Mouse (Mus musculus): Measurements from ENCODE around the gene Tasp1. TPM values are rescaled to one million over a fixed set of nuclear protein-coding genes. Genes with fewer than 3 reads are reported as not detected.
"Not testable (repeated sequence)": the region's sequence is repeated elsewhere in the genome, so short reads cannot be mapped to it uniquely, and the experiment has no call there.

Tasp1 gene
- polyA plus RNA-seq, 1 experiment from 2014 or later: 13.9 TPM

DNA sequence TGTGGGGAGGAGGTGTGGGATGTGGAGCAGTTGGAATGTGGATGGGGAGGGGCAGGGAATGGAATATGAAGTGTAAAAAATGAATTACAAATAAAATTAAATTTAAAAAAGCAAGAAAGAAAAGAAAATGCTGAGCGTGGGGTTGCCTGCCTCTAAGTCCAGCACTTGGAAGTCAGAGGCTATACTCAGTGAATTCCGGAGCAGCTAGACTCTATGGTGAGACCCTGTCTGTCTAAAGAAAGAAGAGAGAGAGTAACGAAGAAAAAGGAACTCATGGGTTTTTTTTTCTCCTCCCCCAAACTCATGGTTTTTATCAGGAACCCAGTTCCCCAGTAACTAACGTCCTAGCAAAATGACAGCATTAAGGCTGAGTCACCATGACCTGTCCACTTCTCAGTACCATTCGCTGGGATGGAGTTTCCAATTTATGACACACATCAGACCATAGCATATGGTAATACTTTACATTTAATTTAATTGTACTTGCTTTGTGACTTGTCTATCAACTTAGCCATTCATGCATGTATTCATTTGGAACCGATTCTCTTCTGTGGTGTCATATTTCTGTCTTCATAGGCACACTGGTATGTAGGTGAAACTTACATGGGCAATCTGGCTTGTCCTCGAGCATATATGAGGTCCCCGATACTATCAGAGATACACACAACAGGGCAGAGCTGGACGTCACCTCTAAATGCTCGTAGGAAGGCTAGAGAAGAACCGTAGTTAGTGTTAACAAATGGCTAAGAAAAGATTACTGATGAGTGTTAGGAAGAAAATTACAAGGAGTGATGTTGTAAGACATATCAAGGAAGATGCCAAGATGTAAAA is 14.4 kb upstream of the Tasp1 start:
- Histone ChIP-seq H3K9ac (no peak overlapping the region), H3K9me3 (replicated peaks) (no peaks in the 10 kb centered on the region), H3K4me3 (no peak overlapping the region), H3K4me2 (no peak overlapping the region), H3K4me1 (replicated peaks) (no peaks in the 10 kb centered on the region), H3K27me3 (no peaks in the 10 kb centered on the region), H3K36me3 (no peaks in the 10 kb centered on the region), H3K27ac (no peak overlapping the region)
- 75% methylated on average over 11 of the region's 11 CpGs for WGBS
- ATAC-seq (replicated peaks; ENCODE audit: insufficient number of reproducible peaks, insufficient read depth, low FRiP score, low read depth): no peak

DNA sequence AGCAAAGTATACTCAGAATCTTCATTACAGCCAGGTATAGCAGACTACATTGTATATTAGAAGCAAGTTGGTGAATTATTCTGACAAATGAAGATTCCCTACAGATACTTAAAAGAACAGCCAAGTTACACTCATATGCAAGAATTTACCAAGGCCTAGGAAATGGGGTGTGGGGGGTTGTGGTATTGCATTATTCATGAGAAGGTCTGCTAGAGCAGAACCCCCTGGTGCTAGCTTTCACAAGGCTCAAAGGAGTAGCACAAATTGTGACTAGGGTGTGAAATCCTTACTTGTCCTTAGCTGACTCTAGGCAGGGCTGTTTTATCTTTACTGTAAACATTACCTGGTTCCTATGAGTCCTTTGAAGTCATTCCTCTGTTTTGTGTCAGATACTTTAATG is 12.7 kb upstream of the Tasp1 start:
- not testable (repeated sequence) for H3K4me3 ChIP-seq; H3K4me1 ChIP-seq (replicated peaks); H3K9ac ChIP-seq

DNA sequence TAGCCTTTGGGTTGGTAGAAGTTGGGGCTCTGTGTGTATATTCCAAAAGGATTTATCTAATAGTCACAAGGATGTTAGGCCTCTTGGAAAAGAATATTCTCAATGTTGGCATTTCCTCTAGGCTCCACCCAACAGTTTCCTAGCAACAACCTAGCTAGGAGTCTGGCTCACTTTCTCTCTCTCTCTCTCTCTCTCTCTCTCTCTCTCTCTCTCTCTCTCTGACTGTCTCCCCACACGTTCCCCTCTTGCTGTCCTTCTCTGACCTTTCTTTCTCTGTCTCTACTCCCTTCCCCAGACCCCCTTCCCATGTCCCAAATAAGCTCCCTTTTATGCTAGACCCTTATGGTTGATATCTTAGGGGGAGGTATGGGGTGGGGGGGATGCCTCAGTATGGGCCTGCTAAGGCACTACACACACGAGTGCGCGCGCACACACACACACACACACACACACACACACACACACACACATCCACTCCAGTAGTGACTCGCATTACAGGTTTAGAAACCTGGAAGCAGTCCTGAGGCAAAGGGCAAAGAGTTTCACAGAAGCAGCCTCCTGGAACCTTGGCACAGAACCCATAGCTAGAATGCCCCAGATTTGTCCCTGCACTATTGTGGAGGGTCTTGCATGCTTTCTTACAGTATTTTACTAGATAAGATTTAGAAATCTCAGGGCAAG is 12.1 kb upstream of the Tasp1 start:
- H3K4me3 ChIP-seq: no peak overlapping the region
- 52% methylated on average over 6 of the region's 6 CpGs for WGBS
- no peaks in the 10 kb centered on the region for H3K36me3 ChIP-seq
- H3K27me3 ChIP-seq: no peaks in the 10 kb centered on the region
- no peaks in the 10 kb centered on the region for H3K4me1 ChIP-seq (replicated peaks)
- H3K4me2 ChIP-seq: no peak overlapping the region
- ATAC-seq (replicated peaks; ENCODE audit: insufficient number of reproducible peaks, insufficient read depth, low FRiP score, low read depth): no peak
- no peak overlapping the region for H3K27ac ChIP-seq
- H3K9me3 ChIP-seq (replicated peaks): no peaks in the 10 kb centered on the region
- H3K9ac ChIP-seq: no peak overlapping the region

More for the DNA sequence above, 12.7 kb upstream of the Tasp1 start:
- not testable (repeated sequence) for H3K9me3 ChIP-seq (replicated peaks); H3K36me3 ChIP-seq; H3K4me2 ChIP-seq; H3K27ac ChIP-seq; H3K27me3 ChIP-seq; ATAC-seq (replicated peaks; ENCODE audit: insufficient number of reproducible peaks, insufficient read depth, low FRiP score, low read depth)

DNA sequence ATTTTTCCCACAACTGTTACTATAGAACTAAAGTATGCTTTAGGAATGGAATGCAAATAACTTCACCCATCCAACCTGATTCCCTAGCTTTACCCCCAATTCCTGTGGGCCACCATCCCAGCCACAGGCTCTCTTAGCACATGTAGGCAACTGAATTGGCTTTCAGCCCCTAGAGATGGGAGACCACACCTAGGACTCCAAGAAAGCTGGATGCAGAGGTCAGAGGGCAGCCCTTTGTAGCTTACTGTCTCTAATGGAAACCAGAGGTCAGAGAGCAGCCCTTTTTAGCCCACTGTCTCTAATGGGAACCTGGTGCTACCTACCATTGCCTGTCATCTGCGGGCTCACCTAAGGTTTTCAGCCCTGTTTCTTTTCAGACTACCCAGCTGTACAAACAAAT is 10.9 kb upstream of the Tasp1 start:
- WGBS: 38% methylated on average over 1 of the region's 1 CpGs
- no peak for ATAC-seq (replicated peaks; ENCODE audit: insufficient number of reproducible peaks, insufficient read depth, low FRiP score, low read depth)
- no peak overlapping the region for H3K4me2 ChIP-seq

DNA sequence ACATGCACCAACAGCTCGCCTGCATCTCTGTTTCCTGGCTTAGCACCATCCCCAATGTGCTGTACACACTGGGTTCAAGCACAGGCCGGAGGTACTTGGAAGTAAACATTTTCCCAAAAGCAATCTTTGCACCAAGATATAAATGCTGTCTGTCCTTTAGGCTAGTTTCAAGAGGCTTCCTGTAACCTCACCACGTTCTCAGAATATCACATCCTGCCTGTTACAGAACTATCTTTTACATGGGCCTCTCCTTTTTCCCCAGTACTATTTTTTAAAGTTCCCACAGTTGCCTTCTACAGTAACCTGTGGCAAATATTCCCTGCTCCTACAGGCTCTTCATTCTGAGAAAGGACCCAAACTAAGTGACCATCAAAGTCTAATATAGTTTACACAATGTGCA is 8.5 kb upstream of the Tasp1 start:
- 75% methylated on average over 3 of the region's 3 CpGs for WGBS
- Histone ChIP-seq H3K27ac (no peak overlapping the region), H3K4me1 (replicated peaks) (no peaks in the 10 kb centered on the region), H3K4me3 (no peak overlapping the region), H3K9me3 (replicated peaks) (no peaks in the 10 kb centered on the region), H3K9ac (no peak overlapping the region), H3K4me2 (no peak overlapping the region), H3K27me3 (no peaks in the 10 kb centered on the region), H3K36me3 (no peaks in the 10 kb centered on the region)
- no peak for ATAC-seq (replicated peaks; ENCODE audit: insufficient number of reproducible peaks, insufficient read depth, low FRiP score, low read depth)

More for the DNA sequence above, 10.9 kb upstream of the Tasp1 start:
- Histone ChIP-seq H3K27ac (no peak overlapping the region), H3K9me3 (replicated peaks) (no peaks in the 10 kb centered on the region), H3K36me3 (no peaks in the 10 kb centered on the region), H3K9ac (no peak overlapping the region), H3K4me3 (no peak overlapping the region), H3K27me3 (no peaks in the 10 kb centered on the region), H3K4me1 (replicated peaks) (no peaks in the 10 kb centered on the region)

DNA sequence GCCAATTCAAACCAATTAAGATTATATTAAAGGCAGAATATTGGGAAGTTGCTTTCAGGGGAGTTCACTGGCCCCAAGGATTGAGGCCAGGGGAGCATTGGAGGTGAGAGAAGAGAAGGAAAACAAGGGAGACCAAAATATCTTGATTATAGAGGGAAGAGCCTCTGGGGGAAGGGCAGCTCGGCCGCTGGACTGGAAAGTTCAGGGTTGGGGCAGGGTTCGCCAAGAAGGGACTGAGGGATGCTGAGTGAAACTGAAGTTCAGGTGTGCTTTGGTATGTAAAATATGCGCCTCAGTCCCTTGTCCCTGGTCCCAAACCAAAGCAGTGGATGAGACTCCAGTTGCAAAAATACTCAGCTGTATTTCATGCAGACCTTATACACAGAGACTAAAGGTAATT is 911 bp upstream of the Tasp1 start:
- peak overlapping the region; percentile 91 for H3K4me3 ChIP-seq
- WGBS: 47% methylated on average over 4 of the region's 4 CpGs
- no peak for ATAC-seq (replicated peaks; ENCODE audit: insufficient number of reproducible peaks, insufficient read depth, low FRiP score, low read depth)

DNA sequence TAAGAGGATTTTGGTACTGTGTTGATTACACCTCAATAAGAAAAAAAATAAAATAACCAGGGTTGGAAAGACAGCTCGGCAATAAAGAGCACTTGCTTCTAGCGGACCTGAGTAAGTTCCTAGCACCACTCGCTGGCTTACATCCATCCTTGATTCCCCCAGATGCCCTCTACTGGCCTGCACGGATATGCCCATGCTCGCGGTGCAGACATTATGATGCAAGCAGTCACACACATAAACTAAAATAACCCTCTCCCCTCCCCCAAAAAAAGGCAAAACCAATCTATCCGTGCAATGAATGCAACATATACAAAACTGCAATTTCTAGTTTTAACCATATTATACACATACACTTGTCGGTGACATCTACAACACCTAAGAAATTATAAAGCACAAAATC is 929 bp downstream of the Tasp1 start:
- Histone ChIP-seq H3K4me1 (replicated peaks) (peaks cover 10% of the 10 kb centered on the region; the same call in 1 of the 2 replicates), H3K4me3 (peak overlapping the region; percentile 91), H3K27me3 (no peaks in the 10 kb centered on the region), H3K4me2 (peak overlapping the region; percentile 86), H3K9ac (peak overlapping the region; percentile 89; the same call in 1 of the 2 replicates), H3K36me3 (no peaks in the 10 kb centered on the region), H3K9me3 (replicated peaks) (no peaks in the 10 kb centered on the region), H3K27ac (no peak overlapping the region; the same call in 1 of the 2 replicates)
- no peak for ATAC-seq (replicated peaks; ENCODE audit: insufficient number of reproducible peaks, insufficient read depth, low FRiP score, low read depth)
- WGBS: 75% methylated on average over 8 of the region's 8 CpGs

More for the DNA sequence above, 911 bp upstream of the Tasp1 start:
- Histone ChIP-seq H3K27ac (no peak overlapping the region), H3K4me2 (peak overlapping the region; percentile 86), H3K4me1 (replicated peaks) (peaks cover 10% of the 10 kb centered on the region; the same call in 1 of the 2 replicates), H3K9ac (no peak overlapping the region), H3K36me3 (no peaks in the 10 kb centered on the region), H3K27me3 (no peaks in the 10 kb centered on the region), H3K9me3 (replicated peaks) (no peaks in the 10 kb centered on the region)

DNA sequence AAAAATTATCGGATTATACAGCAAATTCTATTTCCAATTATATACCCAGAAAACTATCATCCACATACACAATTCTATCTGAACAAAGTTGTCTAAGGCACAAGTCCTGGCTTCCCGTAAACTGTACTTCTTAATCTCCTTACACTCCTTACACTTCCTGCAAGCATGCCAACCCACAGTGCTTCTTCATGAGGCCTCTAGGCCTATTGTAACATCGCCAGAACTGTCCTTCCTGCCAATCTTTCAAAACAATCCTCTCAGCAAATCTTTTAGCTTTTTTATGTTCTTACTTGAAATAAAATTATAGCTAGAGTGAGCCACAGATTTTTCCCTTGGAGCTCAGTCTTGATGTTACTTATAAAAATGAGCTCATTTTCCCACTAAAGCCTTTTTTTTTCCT is 5.1 kb downstream of the Tasp1 start:
- WGBS: 74% methylated on average over 3 of the region's 3 CpGs
- H3K27me3 ChIP-seq: no peaks in the 10 kb centered on the region
- H3K36me3 ChIP-seq: peaks cover 4% of the 10 kb centered on the region; the same call in 1 of the 2 replicates
- H3K4me2 ChIP-seq: no peak overlapping the region
- H3K4me1 ChIP-seq (replicated peaks): peaks cover 5% of the 10 kb centered on the region; the same call in 1 of the 2 replicates
- no peak for ATAC-seq (replicated peaks; ENCODE audit: insufficient number of reproducible peaks, insufficient read depth, low FRiP score, low read depth)
- no peak overlapping the region for H3K9ac ChIP-seq
- H3K27ac ChIP-seq: no peak overlapping the region
- H3K9me3 ChIP-seq (replicated peaks): no peaks in the 10 kb centered on the region
- H3K4me3 ChIP-seq: no peak overlapping the region

DNA sequence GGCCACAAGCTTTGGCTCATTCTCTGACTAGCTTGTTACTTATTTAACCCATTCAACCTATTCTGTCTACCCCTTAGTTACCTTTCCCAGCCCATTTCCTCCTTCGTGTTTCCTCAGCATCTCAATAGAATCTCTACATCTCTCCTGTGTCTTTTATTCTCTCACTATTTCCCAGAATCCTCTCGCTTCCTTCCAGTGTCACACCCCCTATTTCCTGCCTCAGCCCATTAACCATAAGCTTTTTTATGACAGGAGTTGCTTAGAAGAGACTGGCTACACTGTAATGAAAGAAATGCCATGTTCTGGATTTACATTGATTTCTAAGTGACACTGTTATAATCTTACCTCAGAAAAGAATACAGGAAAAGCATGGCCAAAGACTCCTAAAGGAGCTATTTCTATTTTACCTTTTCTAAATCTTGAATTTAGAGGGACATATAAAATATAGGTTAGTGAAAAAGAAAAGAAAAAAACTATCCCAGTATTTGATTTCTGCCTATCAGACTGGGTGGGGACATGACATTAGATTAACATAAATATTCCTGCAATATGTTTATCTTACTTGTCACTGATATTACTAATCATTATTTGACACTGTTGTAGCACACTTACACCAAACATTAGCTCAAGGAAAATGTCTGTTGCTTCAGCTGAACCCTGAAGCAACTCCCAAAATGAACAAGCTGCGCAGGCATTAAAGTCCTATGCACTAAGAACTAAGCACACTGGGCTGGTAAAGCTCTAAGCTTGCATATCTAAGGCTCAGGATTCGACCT is 6.3 kb downstream of the Tasp1 start:
- no peak for ATAC-seq (replicated peaks; ENCODE audit: insufficient number of reproducible peaks, insufficient read depth, low FRiP score, low read depth)
- H3K27me3 ChIP-seq: no peaks in the 10 kb centered on the region
- no peaks in the 10 kb centered on the region for H3K9me3 ChIP-seq (replicated peaks)
- no peak overlapping the region for H3K9ac ChIP-seq
- H3K27ac ChIP-seq: no peak overlapping the region
- WGBS: 82% methylated on average over 4 of the region's 4 CpGs
- H3K36me3 ChIP-seq: peaks cover 6% of the 10 kb centered on the region; the same call in 1 of the 2 replicates
- H3K4me1 ChIP-seq (replicated peaks): no peaks in the 10 kb centered on the region
- H3K4me2 ChIP-seq: no peak overlapping the region
- H3K4me3 ChIP-seq: no peak overlapping the region

DNA sequence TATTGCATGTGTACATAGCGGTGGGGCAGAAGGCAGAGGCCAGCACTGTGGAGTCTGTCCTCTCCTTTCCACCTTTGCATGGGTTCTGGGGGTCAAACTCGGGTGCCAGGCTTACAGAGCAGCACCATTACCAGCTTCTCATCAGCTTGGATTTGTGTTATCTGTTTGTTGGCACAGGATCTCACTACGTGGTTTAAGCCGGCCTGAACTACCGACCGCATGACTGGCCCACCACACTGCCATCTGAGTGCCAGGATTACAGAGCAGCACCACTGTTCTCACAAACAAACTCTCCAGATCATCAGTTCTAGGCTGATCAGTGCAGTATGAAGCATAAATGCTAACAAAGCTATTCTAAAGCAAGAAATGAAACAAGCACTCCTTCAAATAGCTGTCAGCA is 8.5 kb downstream of the Tasp1 start:
- Histone ChIP-seq H3K27ac (no peak overlapping the region), H3K9ac (no peak overlapping the region), H3K27me3 (no peaks in the 10 kb centered on the region), H3K36me3 (peaks cover 6% of the 10 kb centered on the region; the same call in 1 of the 2 replicates), H3K4me2 (no peak overlapping the region), H3K4me1 (replicated peaks) (no peaks in the 10 kb centered on the region), H3K4me3 (no peak overlapping the region), H3K9me3 (replicated peaks) (no peaks in the 10 kb centered on the region)
- ATAC-seq (replicated peaks; ENCODE audit: insufficient number of reproducible peaks, insufficient read depth, low FRiP score, low read depth): no peak
- WGBS: 69% methylated on average over 6 of the region's 6 CpGs

DNA sequence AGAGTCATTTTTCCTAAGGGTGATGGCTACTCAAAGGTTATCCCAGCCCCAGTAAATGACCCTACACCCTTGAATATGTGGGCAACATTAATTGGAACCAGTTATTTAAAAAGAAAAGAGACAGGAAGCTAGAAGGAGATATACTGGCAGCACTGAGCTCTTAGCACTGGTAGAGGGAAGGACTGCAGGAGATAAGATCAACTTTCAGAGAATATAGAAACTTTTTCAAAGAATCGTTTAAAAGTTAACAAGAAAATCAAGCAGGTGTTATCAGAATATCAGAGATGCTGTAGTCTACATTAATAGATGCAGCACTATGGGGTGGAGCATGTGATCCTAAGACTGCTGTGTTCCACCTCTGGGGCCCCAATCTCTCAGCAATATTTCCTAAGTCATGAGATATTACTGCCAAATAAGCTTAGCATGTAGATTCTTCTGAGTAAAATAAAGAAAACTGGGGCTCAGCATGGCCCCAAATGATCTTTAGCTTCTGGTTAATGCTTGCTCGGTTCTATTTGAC is 14.9 kb downstream of the Tasp1 start:
- no peak for ATAC-seq (replicated peaks; ENCODE audit: insufficient number of reproducible peaks, insufficient read depth, low FRiP score, low read depth)
- WGBS: 77% methylated on average over 2 of the region's 2 CpGs
- Histone ChIP-seq H3K9ac (no peak overlapping the region), H3K27me3 (no peaks in the 10 kb centered on the region), H3K4me1 (replicated peaks) (no peaks in the 10 kb centered on the region), H3K36me3 (peaks cover 22% of the 10 kb centered on the region), H3K9me3 (replicated peaks) (no peaks in the 10 kb centered on the region), H3K4me2 (no peak overlapping the region), H3K27ac (no peak overlapping the region), H3K4me3 (no peak overlapping the region)

All from heart, embryonic 15.5 days (tissue).